Mouse (Mus musculus): ENCODE measurements around the gene Marc1. TPM values are rescaled to one million over a fixed set of nuclear protein-coding genes. Genes with fewer than 3 reads are reported as not detected.

Marc1 gene
- 0.29 TPM for polyA plus RNA-seq (2017; shearing (Covaris generic))

DNA sequence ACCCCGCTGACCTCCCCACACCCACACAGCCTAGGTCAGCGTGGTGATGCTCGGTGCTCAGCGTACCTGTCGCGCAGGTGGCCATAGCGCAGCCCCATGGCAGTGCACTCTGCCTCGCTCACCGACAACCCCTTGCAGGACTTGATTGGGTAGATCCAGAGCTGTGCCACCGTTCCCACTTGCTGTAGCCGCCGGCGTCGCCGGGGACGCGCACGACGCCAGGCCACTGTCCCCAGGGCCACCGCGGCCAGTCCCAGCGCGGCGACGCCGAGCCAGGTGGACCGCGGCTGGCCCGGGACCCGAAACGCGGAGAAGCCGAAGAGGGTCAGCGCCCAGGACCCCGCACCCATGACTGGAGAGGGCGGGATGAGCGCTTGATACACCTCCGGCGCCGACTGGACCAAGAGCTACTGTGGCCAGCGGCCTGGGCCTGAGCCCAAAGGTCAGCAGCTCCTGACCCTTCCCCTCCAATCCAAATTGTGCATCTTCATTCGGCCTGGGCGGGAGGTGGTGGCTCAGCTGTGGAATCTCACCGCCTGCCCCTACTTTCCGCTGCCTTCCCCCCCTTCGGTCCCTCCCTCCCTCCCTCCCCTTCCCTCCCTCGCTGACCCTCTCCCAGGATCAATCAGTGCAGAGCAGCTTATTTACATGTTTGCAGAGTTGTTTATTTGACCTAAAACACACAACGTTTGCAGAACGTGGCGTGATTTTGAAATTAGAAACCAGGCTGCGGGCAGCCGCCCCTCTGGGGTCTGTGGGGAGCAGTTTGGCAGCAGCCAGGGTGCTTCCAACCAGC lies at the start of gene Marc1:
Marc1 (minus strand) TSS at position 534 of the 796 bp plus-strand sequence.

DNA sequence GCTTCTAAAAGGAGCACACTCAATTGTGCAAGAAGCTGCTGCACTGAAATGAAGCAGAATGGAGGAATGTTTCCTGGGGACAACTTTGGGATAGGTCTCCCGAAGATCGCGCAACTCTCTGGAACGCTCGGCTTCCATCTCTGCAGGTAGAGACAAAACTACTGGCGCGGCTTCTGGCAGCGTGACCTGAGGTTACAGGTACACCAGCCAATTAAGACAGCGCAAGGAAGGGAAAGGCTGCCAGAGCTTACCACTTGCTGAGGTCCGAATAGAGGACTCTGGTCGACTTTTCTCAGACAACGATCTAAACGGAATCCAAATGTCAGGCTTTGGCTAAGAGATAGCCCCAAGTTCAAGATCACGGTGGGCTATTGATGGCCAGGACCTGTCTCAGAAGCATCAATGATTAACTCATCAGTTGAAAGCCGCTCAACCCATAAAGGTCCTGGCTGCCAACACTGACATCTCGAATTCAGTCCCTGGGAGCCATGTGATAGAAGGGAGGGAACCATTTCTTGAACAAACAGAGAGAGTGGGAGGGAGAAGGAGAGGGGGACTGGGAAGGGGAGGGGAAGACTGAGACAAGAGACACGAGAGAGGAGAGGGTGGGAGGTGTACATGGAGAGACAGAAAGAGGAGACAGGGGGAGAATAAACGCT lies 35.1 kb upstream of the Marc1 start, which contains the start of gene Marc2:
Marc2 (minus strand) TSS at position 360 of the 659 bp plus-strand sequence.

Other genes with a start within 250 kb of the Marc1 start
- gene Hlx, start 78.7 kb downstream of the Marc1 start, polyA plus RNA-seq (2017; shearing (Covaris generic)): 0.25 TPM
- 343 TPM for gene Marc2, start 35.1 kb upstream of the Marc1 start, polyA plus RNA-seq (2017; shearing (Covaris generic))
- gene C130074G19Rik, start 71.9 kb upstream of the Marc1 start, polyA plus RNA-seq (2017; shearing (Covaris generic)): not detected
- not detected for gene Mark1, start 188.3 kb upstream of the Marc1 start, polyA plus RNA-seq (2017; shearing (Covaris generic))

All from CD4-positive, CD25-positive, alpha-beta regulatory T cell (primary cell).